Mouse (Mus musculus) liver, embryonic 14.5 days (tissue): ENCODE results near the gene Dock8. TPM values are rescaled to one million over a fixed set of nuclear protein-coding genes. Genes with fewer than 3 reads are reported as not detected.
A peak's percentile ranks its signal among the peaks of the same experiment; 100 is the strongest.

ENCODE experiments used
- ATAC-seq: fragments of 200-750 bp; cut with Nextera tagmentation; 2 replicates; pipeline ENCODE4 v1.8.0; 2017; ENCODE audit warnings: moderate number of reproducible peaks, mild to moderate bottlenecking, moderate library complexity; ENCODE audit not compliant: insufficient read depth
- DNase-seq, 3 experiments: peaks; one replicate each; pipeline ENCODE4 v3.0.0-alpha.2; 2012 to 2013; ENCODE audit warnings: low read depth in 3 of 3, low spot score in 3 of 3
- H3K27ac ChIP-seq: fragments of 300-500 bp; sonication (generic); 2 replicates; pipeline ENCODE4 v1.5.1; 2014; ENCODE audit warnings: moderate library complexity, mild to moderate bottlenecking, control low read depth, inconsistent platforms
- H3K27me3 ChIP-seq: fragments of 300-500 bp; sonication (generic); 2 replicates; pipeline ENCODE4 v1.6.1; 2014; ENCODE audit warnings: mild to moderate bottlenecking, low read length, moderate library complexity; ENCODE audit not compliant: control insufficient read depth, insufficient read depth
- H3K36me3 ChIP-seq: fragments of 300-500 bp; sonication (generic); replicated peaks from 2 replicates; pipeline ENCODE4 v1.6.1; 2014; ENCODE audit warnings: low read depth; ENCODE audit not compliant: control insufficient read depth, insufficient read depth
- H3K4me1 ChIP-seq, 2 experiments: fragments of 200-500 bp in 1 of 2; fragments of 300-500 bp in 1 of 2; sonication (generic) in 1 of 2; replicated peaks; 2 replicates each; pipeline ENCODE4 v1.6.1; 2012 to 2014; ENCODE audit warnings: antibody characterized with exemption in 1 of 2, inconsistent platforms in 1 of 2, low read length in 1 of 2; ENCODE audit not compliant: control insufficient read depth in 2 of 2, insufficient read depth in 2 of 2
- H3K4me2 ChIP-seq: fragments of 300-500 bp; sonication (generic); 2 replicates; pipeline ENCODE4 v1.6.1; 2014; ENCODE audit warnings: low read depth, mild to moderate bottlenecking, control low read depth, moderate library complexity
- H3K4me3 ChIP-seq, 2 experiments: fragments of 200-500 bp in 1 of 2; fragments of 300-500 bp in 1 of 2; sonication (generic) in 1 of 2; 2 replicates each; pipeline ENCODE4 v1.5.1; 2012 to 2014; ENCODE audit warnings: low read depth in 2 of 2, low read length in 2 of 2, mild to moderate bottlenecking in 2 of 2, control low read depth in 1 of 2, inconsistent platforms in 1 of 2, moderate library complexity in 1 of 2; ENCODE audit not compliant: insufficient read depth in 1 of 2
- H3K9ac ChIP-seq: fragments of 300-500 bp; sonication (generic); replicated peaks from 2 replicates; pipeline ENCODE4 v1.6.1; 2014; ENCODE audit warnings: mild to moderate bottlenecking, control low read depth, moderate library complexity
- H3K9me3 ChIP-seq: fragments of 300-500 bp; sonication (generic); 2 replicates; pipeline ENCODE4 v1.6.1; 2016; ENCODE audit warnings: low read length, mixed read lengths; ENCODE audit not compliant: control insufficient read depth
- CTCF ChIP-seq: IDR thresholded peaks from 2 replicates; pipeline ENCODE4 v1.5.1; 2016; ENCODE audit warnings: antibody characterized with exemption, low read depth, control low read depth
- EP300 ChIP-seq: IDR thresholded peaks from 2 replicates; pipeline ENCODE4 v1.6.1; 2016; ENCODE audit warnings: antibody characterized with exemption, low read depth
- WGBS: fragments of 180-500 bp; shearing (Covaris S2); extraction: QIAGEN DNeasy Blood & Tissue Kit; methylation state at CpG from one replicate; pipeline ENCODE4 v1.1.7; 2014; ENCODE audit not compliant: insufficient replicate concordance; 5-methylcytosine and 5-hydroxymethylcytosine counted together
- polyA plus RNA-seq, 2 experiments: library from polyadenylated mRNA; depleted of rRNA in 1 of 2; stranded (reverse) in 1 of 2; unstranded in 1 of 2; fragments of >200 nt; fragmentation: Nextera tagmentation in 1 of 2; extraction: Ambion mirVana in 1 of 2; gene quantifications; 2 replicates each; pipeline versions ENCODE4 v1.2.1 to v1.2.3; 2012 to 2014

Gene Dock8
- polyA plus RNA-seq, 2 experiments: 3.4 to 5.9 TPM

DNA sequence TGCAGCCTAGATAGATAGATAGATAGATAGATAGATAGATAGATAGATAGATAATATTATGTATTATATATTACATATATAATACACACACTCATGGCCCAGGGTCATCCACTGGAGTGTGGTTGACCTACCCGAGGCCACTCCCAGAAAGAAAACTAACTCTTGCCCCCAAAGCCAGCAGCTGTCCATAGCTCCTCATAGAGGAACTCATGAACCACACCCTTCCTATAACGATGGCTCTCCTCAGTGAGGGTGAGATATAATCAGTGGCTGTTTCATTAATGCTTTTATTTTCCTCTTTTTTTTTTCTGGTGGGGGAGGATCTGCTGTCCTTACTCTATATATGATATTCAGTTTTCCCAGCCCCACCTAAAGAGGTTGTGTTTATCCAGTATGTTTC is 134.6 kb downstream of the Dock8 start:
- H3K36me3 ChIP-seq: no peaks in the 10 kb centered on the region; the same call in 1 of the 2 replicates

DNA sequence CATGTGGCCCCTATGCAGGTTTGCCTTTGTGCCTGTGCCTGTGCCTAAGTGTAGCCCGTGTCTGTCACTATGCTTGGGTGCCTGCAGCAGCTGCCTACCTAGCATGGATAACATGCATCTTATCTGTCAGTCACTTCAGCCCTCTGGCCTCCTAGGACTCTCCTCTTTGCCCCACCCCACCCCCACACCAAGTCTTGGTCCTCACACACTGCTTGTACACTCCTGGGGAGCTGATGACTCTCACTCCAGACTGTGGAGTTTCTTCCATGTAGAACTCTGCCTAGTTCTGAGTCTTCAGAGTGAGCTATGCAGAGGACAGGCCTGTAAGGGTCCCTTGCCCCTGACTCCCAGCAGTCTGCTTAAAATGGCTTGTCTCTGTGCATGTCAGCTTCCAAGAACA is 136.8 kb downstream of the Dock8 start:
- H3K27ac ChIP-seq: no peak overlapping the region
- no peaks in the 10 kb centered on the region; the same call in 1 of the 2 replicates for H3K36me3 ChIP-seq
- H3K4me2 ChIP-seq: no peak overlapping the region
- TF ChIP-seq CTCF (no peak), EP300 (no peak)
- H3K4me1 ChIP-seq: peaks cover 0 to 4% of the 10 kb centered on the region in 2 experiments; a peak in 2 of 4 replicates
- DNase-seq: no peak
- H3K4me3 ChIP-seq: no peak overlapping the region
- H3K27me3 ChIP-seq: no peaks in the 10 kb centered on the region
- no peak overlapping the region for H3K9ac ChIP-seq
- no peaks in the 10 kb centered on the region for H3K9me3 ChIP-seq
- ATAC-seq: no peak
- 39% methylated on average over 1 of the region's 1 CpGs for WGBS

More for the DNA sequence above, 134.6 kb downstream of the Dock8 start:
- H3K9me3 ChIP-seq: no peaks in the 10 kb centered on the region
- H3K27ac ChIP-seq: no peak overlapping the region
- H3K4me3 ChIP-seq: no peak overlapping the region
- 32% methylated on average over 2 of the region's 2 CpGs for WGBS
- H3K27me3 ChIP-seq: no peaks in the 10 kb centered on the region
- no peak for ATAC-seq
- H3K9ac ChIP-seq: no peak overlapping the region
- H3K4me1 ChIP-seq: peaks cover 0 to 4% of the 10 kb centered on the region in 2 experiments; a peak in 2 of 4 replicates
- DNase-seq: no peak
- TF ChIP-seq CTCF (no peak), EP300 (no peak)
- no peak overlapping the region for H3K4me2 ChIP-seq

DNA sequence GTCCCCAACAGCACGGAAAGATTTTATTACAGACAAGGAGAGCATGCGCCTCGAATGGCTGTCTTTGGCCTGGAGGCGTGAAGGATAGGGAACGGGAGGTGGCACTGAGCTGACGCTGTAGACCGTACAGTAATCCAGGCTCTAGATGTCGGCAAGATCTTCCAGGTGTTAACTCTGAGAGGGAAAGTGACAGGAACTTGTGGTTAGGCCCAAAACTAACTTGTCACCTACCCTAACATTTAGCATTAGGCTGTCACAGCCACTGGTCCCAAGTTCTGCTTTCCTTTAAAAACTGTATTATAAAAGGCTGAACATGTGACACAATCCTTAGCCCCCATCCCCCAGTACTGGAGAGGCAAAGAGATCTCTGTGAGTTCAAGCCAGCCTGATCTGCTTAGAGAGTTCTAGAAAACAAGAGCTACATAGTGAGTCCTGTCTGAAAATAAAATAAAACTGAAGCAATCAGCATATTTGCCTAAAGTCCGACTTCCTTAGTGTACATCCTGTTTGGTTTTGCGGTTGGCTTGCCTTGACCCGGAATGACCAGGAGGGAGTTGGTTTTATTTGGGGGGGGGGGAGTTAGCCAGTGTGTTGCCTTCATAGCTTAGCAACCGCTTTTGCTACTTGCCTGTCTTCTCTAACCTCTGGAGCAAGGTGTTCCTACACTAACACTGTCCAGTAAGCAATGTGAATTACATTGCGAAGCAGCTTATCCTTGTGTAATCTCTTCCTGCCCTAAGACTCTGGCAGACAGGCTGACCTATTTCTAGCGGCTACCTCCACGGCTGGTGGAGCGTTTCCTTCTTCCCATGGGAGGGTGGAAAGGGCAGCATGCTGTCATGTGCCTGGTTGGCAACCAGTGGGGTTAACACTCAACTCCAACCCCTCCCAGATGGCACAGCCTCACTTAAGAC is 138.8 kb downstream of the Dock8 start:
- TF ChIP-seq EP300: no peak
- TF ChIP-seq CTCF: no peak
- ATAC-seq (peak; percentile 39; the same call in 1 of the 2 replicates), DNase-seq (no peak)
- no peak overlapping the region for H3K9ac ChIP-seq
- no peaks in the 10 kb centered on the region for H3K27me3 ChIP-seq
- peaks cover 0 to 4% of the 10 kb centered on the region in 2 experiments; a peak in 2 of 4 replicates for H3K4me1 ChIP-seq
- no peak overlapping the region for H3K27ac ChIP-seq
- H3K9me3 ChIP-seq: no peaks in the 10 kb centered on the region
- H3K36me3 ChIP-seq: no peaks in the 10 kb centered on the region; the same call in none of the 2 replicates
- no peak overlapping the region for H3K4me3 ChIP-seq
- 42% methylated on average over 16 of the region's 16 CpGs for WGBS
- no peak overlapping the region for H3K4me2 ChIP-seq

DNA sequence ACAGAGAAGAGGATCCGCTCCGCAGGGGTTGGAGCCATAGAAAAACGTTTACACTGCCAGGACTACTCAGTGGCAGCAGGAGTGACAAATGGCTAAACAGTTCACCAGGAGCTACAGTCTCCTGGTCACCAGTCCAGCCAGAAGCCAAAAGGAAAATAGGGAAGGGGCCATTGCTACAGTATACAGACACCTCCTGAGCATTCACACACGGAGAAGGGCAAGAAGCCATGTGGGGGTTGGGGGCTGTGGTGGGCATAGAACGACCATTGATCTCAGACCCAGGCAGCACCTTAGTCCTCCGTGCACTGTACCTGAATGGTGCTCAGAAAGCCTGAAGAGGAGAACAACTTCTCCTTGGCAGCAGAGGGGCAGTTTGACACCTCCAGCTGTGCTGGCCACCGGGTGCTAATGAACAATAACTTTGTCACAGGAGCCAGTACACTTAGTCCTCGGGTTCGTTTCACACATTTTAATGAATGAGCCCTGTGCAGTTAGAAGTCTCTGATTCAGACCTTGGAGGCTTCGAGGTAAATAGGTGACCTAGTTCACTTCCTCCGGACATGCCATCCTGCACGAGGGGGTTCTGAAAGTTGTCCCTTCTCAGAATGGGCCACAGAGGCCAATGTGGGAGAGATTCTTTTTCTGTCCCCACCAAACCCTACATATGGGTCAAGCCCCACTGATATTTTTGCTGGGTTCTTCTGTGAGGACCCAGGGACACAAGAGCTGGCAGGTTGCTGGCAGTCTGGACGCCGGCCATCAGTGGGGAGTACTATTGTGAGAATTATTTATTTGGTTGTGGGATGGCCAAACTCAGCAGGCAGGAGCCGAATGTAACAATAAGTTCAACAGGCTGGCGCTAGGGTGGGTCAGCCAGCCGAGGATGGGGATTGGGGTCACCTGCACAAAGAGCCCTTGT is 145.0 kb downstream of the Dock8 start:
- no peak overlapping the region for H3K27ac ChIP-seq
- no peak for DNase-seq
- H3K4me1 ChIP-seq: no peaks in the 10 kb centered on the region
- no peak overlapping the region for H3K4me2 ChIP-seq
- no peak overlapping the region for H3K9ac ChIP-seq
- TF ChIP-seq EP300: no peak
- TF ChIP-seq CTCF: no peak
- H3K36me3 ChIP-seq: no peaks in the 10 kb centered on the region; the same call in none of the 2 replicates
- H3K4me3 ChIP-seq: no peak overlapping the region
- no peak for ATAC-seq
- H3K27me3 ChIP-seq: no peaks in the 10 kb centered on the region
- H3K9me3 ChIP-seq: no peaks in the 10 kb centered on the region
- 68% methylated on average over 17 of the region's 17 CpGs for WGBS

DNA sequence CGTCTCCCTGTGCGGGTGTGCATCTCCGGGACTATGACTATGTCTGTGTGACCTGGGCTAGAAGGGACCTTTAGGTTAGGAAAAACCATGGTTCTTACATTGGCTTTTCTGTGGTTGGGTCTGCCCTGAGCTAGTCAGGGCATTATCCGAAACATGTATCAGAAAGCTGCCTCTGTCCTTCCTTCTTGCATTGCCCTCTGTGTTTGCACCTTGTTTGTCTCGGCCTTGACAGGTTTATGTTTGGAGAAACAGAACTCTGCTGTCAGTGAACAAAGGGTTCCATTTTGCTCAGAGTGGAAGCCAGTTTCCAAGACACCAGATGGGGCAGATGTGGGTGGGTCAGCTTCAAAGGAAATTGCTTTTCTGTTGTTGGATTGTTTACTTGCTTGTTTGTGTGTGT is 145.8 kb downstream of the Dock8 start:
- DNase-seq: no peak
- H3K4me2 ChIP-seq: no peak overlapping the region
- no peak overlapping the region for H3K4me3 ChIP-seq
- no peak overlapping the region for H3K27ac ChIP-seq
- H3K36me3 ChIP-seq: no peaks in the 10 kb centered on the region; the same call in none of the 2 replicates
- no peak for TF ChIP-seq CTCF
- no peak for TF ChIP-seq EP300
- no peak for ATAC-seq
- no peaks in the 10 kb centered on the region for H3K27me3 ChIP-seq
- no peaks in the 10 kb centered on the region for H3K4me1 ChIP-seq
- no peak overlapping the region for H3K9ac ChIP-seq
- WGBS: 72% methylated on average over 5 of the region's 5 CpGs
- no peaks in the 10 kb centered on the region for H3K9me3 ChIP-seq
